Mouse (Mus musculus) adrenal gland, adult 18-20 months (tissue): ENCODE data around the gene Olfm4. TPM values are rescaled to one million over a fixed set of nuclear protein-coding genes. Genes with fewer than 3 reads are reported as not detected.

ENCODE experiments used
- DNase-seq, 2 experiments: peaks; one replicate each; pipeline ENCODE4 v3.0.0; 2021 to 2022; ENCODE audit warnings: low spot score in 2 of 2
- long read RNA-seq, 2 experiments: library from polyadenylated mRNA; stranded (forward); transcript quantifications; one replicate each; pipeline ENCODE4 v2.0.0; 2021
- total RNA-seq, 2 experiments: library from RNA; stranded (reverse); gene quantifications; 1 replicate in 1 of 2; 2 replicates in 1 of 2; pipeline ENCODE4 v1.2.3; 2021

Gene Olfm4
- total RNA-seq: not detected
- long read RNA-seq, experiment 1: 0 reads
- long read RNA-seq, experiment 2: 0 reads

- DNase-seq: no peak
These were observed at the start of gene Olfm4 for GRCm38 (mm10) chr14:79983781-79984180. Olfm4 (plus strand) TSS chr14:79984081.

DNA sequence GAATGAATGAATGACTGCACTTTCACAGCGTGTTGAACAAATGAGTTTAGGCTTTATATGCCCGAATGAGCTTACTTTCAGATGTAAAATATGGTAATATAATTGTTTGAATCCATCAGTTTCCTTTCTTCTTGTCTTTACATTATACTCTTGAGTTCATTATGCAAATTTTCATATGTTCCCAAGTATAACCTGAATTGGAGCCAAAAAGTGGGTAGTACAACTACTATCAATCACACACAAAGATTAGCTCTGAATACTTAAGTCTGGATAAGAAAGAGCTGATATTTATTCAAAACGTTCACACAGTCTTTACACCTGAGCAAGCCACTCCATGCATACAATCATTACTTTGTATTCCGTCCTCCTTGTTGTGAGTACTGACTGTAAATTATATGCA, 49.5 kb upstream of the Olfm4 start:
- DNase-seq: no peak

DNA sequence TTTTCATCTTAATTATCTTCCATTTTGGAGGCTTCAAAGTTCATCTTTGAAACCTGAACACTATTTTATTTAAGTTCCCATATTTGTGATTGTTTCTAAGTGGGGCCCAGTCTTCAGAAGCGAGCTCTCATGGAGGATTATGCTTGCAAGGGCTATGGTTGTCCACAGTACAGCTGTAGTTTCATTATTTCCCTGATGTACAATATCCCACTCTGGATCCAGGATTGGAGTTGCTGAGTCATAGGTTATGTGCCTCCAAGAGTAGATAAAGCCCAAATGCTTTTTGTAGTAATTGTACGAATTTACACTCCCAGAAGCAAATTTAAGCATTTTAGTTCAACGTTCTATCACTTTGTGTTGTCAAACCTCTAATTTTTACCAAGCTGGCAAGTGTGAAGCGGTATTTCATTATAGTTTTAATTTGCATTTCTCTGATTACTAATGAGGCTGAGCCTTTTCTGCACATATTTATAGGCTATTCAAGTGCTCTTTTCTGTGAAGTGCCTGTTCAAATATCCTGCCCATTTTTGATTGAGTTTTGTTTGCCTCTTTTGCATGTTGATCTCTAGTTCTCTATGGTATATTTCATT, 46.9 kb upstream of the Olfm4 start:
- no peak for DNase-seq

DNA sequence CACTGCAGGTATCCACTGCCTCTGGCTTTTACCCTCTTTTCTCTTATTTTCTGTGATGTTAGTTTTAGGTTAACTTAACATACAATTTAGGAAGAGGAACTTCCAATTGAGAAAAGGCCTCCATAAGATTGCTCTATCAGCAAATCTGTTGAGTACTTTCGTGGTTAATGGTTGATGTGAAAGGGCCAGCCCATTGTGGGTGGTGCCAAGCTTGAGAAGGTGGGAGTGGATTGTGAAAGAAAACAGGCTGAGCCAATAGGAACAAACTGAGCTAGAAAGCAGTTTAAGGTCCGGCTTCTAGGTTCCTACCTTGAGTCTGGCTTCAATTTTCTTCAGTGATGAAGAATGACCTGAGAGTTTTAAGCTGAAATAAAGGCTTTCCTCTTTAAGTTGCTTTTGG, 38.0 kb upstream of the Olfm4 start:
- DNase-seq: no peak

- DNase-seq: no peak
These were observed 28.2 kb upstream of the Olfm4 start for GRCm38 (mm10) chr14:79955678-79956077.

DNA sequence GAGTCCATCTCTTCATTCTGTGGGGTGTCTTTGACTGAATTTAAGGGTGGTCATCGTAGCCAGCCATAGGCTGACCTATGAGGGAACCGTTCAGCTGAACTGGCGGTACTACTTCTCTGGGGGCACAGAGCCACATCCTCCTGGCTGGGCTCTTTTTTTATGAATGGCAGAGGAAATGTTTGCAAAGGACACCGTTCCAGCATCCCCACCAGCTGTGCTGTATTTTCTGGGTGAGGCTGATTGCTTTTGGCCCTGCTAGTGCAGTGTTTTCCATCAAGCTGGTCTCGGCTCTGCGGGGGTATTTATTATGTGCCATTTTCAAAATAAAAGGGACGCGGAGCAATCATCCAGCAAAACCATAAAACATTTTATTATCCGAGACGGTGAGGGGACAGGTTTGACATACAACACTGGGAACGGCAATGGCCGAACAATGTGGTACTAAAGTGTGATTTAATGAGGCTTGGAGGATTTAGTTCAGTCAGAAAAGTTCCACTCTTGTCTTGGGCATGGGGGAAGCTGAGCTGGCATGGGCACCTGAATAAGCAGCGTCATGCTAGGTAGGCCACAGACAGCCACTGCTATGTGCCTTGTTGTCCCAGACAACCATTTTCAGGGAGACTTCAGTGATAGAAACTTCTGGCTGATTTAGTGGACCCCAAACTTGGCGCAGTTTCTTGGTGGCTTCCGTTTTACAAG, 25.9 kb upstream of the Olfm4 start:
- no peak for DNase-seq

GRCm38 (mm10) chr14:79961187-79961586, 22.7 kb upstream of the Olfm4 start:
- DNase-seq: no peak

DNA sequence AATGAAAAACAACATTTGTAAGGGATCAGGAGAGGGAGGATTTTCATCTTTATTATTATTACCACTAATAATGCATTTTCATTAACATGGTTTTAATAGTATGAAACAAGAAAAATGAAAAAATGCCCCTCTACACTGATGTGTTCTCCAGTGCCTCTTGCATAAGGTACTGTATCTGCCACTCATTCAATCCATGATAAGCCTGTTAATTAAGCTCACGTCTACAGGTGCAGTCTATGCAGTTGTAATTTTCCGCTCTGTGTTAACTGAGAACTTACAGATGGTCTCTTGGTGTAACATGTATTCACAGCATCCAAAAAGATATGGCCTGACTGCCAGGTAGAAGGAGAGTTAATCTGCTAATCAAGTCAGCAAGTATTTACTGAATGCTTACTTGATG, 22.3 kb upstream of the Olfm4 start:
- DNase-seq: no peak

DNA sequence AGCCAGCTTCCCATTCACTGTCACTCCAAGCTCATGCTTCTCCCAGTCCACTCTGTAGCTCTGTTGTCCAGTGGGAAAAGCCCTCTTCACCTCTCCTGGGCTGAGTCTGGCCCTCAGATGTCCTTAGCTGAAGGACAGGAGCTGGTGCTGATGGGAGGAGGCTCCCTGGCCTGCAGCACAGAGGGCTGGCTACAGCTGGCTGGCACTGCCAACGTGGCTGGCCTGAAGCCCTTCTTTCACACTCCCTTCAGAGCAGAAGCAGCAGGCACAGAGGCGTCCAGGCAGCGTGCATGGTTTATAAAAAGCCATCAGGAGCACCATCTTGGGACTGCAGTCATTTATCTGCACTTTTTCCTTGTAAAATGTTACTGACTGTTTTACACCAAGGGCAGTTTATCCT, 13.7 kb upstream of the Olfm4 start:
- DNase-seq: no peak

GRCm38 (mm10) chr14:79970928-79971738, 12.7 kb upstream of the Olfm4 start:
- DNase-seq: no peak

- no peak for DNase-seq
These were observed 2.4 kb upstream of the Olfm4 start for GRCm38 (mm10) chr14:79981437-79981836.

- DNase-seq: no peak
These were observed 1.3 kb downstream of the Olfm4 start for GRCm38 (mm10) chr14:79985137-79985670.

DNA sequence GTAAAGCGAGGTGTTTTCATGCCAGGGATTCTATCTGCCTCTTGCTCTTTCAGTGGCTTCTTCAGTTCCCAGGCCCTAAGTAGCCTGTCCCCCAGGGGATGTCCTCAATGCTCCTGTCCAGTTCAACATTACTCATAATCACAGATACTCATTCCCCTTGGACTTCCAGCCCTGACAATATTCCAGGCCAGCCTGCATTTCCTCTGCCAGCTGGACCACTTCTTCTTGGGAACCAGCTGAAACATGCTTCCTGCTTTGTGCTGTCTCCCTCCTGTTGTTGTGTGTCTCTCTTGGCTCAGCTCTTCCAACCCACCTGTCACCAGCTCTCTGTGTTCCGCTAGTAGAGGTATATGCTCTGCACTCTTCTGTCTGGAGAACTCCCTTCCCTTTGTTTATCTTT, 1.8 kb downstream of the Olfm4 start:
- DNase-seq: no peak

DNA sequence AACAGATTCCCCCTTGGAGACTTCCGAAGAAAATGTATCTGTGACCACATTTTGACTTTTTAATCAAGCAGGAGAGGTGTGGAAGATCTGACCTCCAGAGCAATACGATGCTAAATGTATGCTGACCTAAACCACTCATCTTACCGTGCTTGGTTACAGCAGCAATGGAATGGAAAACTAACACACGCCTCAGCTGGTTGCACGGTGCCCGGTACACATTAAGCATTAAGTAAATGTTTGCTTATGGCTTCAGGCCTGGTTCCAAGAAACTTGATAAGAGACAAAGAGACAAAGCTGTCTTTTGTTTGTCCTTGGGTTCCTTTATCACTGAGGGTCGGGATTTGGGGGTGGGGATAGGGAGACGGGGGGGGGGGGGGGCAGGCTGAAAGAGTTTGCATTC, 3.0 kb downstream of the Olfm4 start:
- DNase-seq: no peak

GRCm38 (mm10) chr14:79989785-79990184, 5.9 kb downstream of the Olfm4 start:
- DNase-seq: no peak

GRCm38 (mm10) chr14:79990547-79990946, 6.7 kb downstream of the Olfm4 start:
- DNase-seq: no peak

DNA sequence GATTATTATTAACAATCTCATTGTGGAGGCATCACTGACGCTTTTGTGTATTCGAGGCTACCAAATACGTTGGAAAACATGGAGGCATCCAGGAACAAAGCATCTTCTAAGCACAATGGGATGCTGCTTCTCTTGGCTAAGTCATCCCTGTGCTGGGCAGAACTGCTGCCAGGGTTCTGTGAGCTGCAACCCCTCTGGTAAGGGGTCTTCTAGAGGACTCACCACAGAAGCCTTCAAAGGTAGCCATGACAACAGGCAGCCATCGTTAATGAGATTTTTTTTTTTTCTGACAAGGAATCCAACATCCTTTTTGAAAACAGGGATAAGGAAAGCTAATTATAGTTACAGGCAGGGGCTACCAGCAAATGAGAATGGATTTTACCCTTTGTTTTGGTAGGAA, 13.7 kb downstream of the Olfm4 start:
- DNase-seq: no peak

GRCm38 (mm10) chr14:80000110-80000531, 16.2 kb downstream of the Olfm4 start:
- DNase-seq: no peak

DNA sequence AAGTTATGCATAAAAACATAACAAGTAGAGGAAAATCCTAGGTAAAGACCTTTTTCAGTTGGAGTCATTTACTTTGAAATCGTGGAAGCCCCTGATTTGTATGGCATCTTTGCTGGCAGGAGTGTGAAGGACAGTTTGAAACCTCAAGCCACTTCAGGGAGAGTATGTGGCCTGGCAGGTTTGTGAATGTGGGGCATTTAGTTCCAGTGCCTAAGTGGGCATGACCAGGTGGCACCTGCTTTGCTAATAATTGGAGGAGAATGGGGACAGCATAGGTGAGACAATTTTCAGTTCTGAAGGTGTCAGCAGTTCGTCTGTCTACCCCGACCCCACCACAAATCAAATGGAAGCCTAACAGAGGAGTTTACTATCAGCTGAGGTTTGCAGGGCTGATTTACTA, 23.8 kb downstream of the Olfm4 start:
- no peak for DNase-seq

DNA sequence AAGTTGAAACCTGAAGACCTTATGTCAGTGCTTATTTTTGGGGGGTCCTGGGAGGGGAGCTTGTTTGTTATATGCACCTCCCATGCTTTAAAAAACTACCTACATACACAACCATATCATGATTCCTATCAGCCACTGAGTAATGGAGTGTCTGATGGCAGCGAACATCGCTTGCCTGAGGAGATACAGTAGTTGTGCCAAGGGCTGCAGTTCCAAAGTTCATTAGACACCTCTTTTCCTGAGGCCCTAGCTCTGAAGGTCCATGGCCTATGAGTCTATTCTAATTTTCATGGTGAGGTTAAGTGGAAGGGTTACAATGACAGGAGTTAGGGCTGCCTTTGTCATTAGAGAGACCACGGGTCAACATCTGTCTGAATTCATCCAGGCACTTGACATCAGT, 26.5 kb downstream of the Olfm4 start:
- no peak for DNase-seq

- no peak for DNase-seq
These were observed 31.1 kb downstream of the Olfm4 start for GRCm38 (mm10) chr14:80014966-80015365.

- DNase-seq: no peak
These were observed 32.2 kb downstream of the Olfm4 start for GRCm38 (mm10) chr14:80016112-80016511.
